Mouse (Mus musculus): ENCODE measurements around the gene Klhl20. TPM values are rescaled to one million over a fixed set of nuclear protein-coding genes. Genes with fewer than 3 reads are reported as not detected.
"Not testable (repeated sequence)": the region's sequence is repeated elsewhere in the genome, so short reads cannot be mapped to it uniquely, and the experiment has no call there.

Gene Klhl20
- polyA plus RNA-seq, 1 experiment from 2014 or later = 18.6 TPM

- H3K9ac ChIP-seq (ENCODE audit: low read length); H3K9me3 ChIP-seq (ENCODE audit: control insufficient read depth, low read length); ATAC-seq (replicated peaks; ENCODE audit: low FRiP score); H3K4me2 ChIP-seq (ENCODE audit: low read depth, low read length, severe bottlenecking); H3K27ac ChIP-seq (ENCODE audit: low read depth, low read length); H3K4me3 ChIP-seq (ENCODE audit: low read depth, low read length); DNase-seq (ENCODE audit: low spot score); H3K27me3 ChIP-seq (ENCODE audit: control insufficient read depth, insufficient read depth, low read length); H3K4me1 ChIP-seq (replicated peaks; ENCODE audit: control insufficient read depth, insufficient read depth, low read length); H3K36me3 ChIP-seq (ENCODE audit: control insufficient read depth, insufficient read depth, low read length): not testable (repeated sequence)
- WGBS = 84% methylated on average over 8 of the region's 8 CpGs
Measured at GRCm38 (mm10) chr1:161145611-161146010, 14.3 kb upstream of the Klhl20 start.

GRCm38 (mm10) chr1:161143216-161143615 lies 11.9 kb upstream of the Klhl20 start:
- WGBS = 91% methylated on average over 7 of the region's 7 CpGs
- no peaks in the 10 kb centered on the region for H3K9me3 ChIP-seq (ENCODE audit: control insufficient read depth, low read length)
- peak overlapping the region; percentile 43; the same call in 1 of the 2 replicates for H3K4me3 ChIP-seq (ENCODE audit: low read depth, low read length)
- H3K27me3 ChIP-seq (ENCODE audit: control insufficient read depth, insufficient read depth, low read length) = no peaks in the 10 kb centered on the region
- no peak for ATAC-seq (replicated peaks; ENCODE audit: low FRiP score)
- DNase-seq (ENCODE audit: low spot score) = no peak
- H3K4me1 ChIP-seq (replicated peaks; ENCODE audit: control insufficient read depth, insufficient read depth, low read length) = peaks cover 3% of the 10 kb centered on the region; the same call in 1 of the 2 replicates
- H3K27ac ChIP-seq (ENCODE audit: low read depth, low read length) = no peak overlapping the region
- no peaks in the 10 kb centered on the region for H3K36me3 ChIP-seq (ENCODE audit: control insufficient read depth, insufficient read depth, low read length)
- peak overlapping the region; percentile 75 for H3K4me2 ChIP-seq (ENCODE audit: low read depth, low read length, severe bottlenecking)
- no peak overlapping the region for H3K9ac ChIP-seq (ENCODE audit: low read length)

DNA sequence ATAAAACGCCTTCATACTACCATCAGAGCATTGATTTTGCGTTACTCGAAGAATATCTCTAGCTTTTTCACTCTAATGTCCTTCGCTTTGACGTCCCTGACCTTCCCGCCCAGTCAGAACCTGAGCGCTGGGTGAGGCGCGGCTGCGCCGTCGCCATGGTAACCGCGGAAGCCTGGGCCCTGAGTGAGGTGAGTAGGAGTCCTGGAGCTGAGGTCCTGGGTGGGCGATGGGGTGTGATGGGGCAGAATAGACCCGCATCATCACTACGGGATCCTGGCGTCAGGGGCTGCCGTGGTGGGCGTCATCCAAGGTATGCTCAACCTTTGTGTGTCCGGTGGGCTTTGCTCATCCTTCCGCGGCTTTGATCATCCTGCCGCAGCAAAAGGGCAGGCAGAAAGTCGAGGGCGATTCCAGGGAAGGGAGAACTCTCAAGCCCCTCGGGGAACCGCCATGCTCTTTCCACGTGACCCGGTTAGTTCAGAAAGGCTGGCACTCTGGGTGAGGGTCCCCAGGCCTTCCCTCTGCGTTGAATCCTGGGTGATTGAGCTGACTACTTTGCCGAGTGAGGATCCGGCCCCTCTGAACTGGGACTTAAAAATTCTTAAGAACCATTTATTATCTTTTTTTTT lies 11.3 kb upstream of the Klhl20 start, which contains the start of gene Ankrd45:
Ankrd45 (plus strand) TSS at position 161 of the 629 bp plus-strand sequence.
- DNase-seq (ENCODE audit: low spot score) = peak; percentile 82
- no peaks in the 10 kb centered on the region for H3K9me3 ChIP-seq (ENCODE audit: control insufficient read depth, low read length)
- peak within 1 kb of the TSS; percentile 75 for H3K4me2 ChIP-seq (ENCODE audit: low read depth, low read length, severe bottlenecking)
- H3K4me3 ChIP-seq (ENCODE audit: low read depth, low read length) = peak within 1 kb of the TSS; percentile 43
- peaks cover 3% of the 10 kb centered on the region; the same call in 1 of the 2 replicates for H3K4me1 ChIP-seq (replicated peaks; ENCODE audit: control insufficient read depth, insufficient read depth, low read length)
- WGBS = 5% methylated on average over 33 of the region's 33 CpGs
- no peaks in the 10 kb centered on the region for H3K36me3 ChIP-seq (ENCODE audit: control insufficient read depth, insufficient read depth, low read length)
- H3K9ac ChIP-seq (ENCODE audit: low read length) = peak within 1 kb of the TSS; percentile 60
- peak; percentile 95 for ATAC-seq (replicated peaks; ENCODE audit: low FRiP score)
- no peak within 1 kb of the TSS for H3K27ac ChIP-seq (ENCODE audit: low read depth, low read length)
- no peaks in the 10 kb centered on the region for H3K27me3 ChIP-seq (ENCODE audit: control insufficient read depth, insufficient read depth, low read length)

DNA sequence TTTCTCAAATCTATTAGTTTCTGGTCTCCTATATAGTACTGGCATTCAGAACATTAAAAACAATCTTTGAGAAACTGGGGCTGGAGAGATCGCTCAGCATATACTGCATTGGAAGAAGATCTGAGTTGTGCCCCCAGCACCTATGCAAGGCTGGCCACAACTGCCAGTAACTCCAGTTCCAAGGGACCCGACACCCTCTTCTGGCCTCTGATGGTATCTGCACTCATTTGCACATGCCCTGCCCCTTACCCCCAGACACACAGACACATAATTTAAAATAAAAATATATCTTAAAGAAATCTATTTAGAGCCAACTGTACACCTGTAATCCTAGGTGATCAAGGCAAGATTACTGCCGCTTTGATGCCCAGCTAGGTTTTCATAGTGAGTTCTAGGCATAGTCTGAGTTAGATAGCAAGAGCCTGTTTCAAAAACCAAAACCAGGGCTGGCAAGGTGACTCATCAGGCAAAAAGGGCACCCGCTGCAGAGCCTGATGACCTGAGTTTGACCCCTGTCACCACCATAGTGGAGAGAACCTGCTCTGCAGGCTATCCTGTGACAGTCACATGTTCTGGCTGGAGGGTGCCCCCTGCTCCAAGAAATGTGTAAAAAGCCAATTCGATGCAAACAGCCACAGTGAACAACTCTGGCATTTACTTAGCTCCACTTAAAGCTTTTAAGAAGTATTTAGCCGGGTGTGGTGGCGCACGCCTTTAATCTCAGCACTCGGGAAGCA lies 8.9 kb upstream of the Klhl20 start:
- Histone ChIP-seq H3K4me3 (ENCODE audit: low read depth, low read length) (no peak overlapping the region), H3K4me1 (replicated peaks; ENCODE audit: control insufficient read depth, insufficient read depth, low read length) (peaks cover 3% of the 10 kb centered on the region; the same call in 1 of the 2 replicates), H3K27me3 (ENCODE audit: control insufficient read depth, insufficient read depth, low read length) (no peaks in the 10 kb centered on the region), H3K27ac (ENCODE audit: low read depth, low read length) (no peak overlapping the region), H3K36me3 (ENCODE audit: control insufficient read depth, insufficient read depth, low read length) (no peaks in the 10 kb centered on the region), H3K4me2 (ENCODE audit: low read depth, low read length, severe bottlenecking) (no peak overlapping the region), H3K9me3 (ENCODE audit: control insufficient read depth, low read length) (no peaks in the 10 kb centered on the region), H3K9ac (ENCODE audit: low read length) (no peak overlapping the region)
- DNase-seq (ENCODE audit: low spot score) (no peak), ATAC-seq (replicated peaks; ENCODE audit: low FRiP score) (no peak)
- WGBS = 85% methylated on average over 9 of the region's 9 CpGs

- H3K9me3 ChIP-seq (ENCODE audit: control insufficient read depth, low read length) = no peaks in the 10 kb centered on the region
- H3K9ac ChIP-seq (ENCODE audit: low read length) = no peak overlapping the region
- H3K36me3 ChIP-seq (ENCODE audit: control insufficient read depth, insufficient read depth, low read length) = no peaks in the 10 kb centered on the region
- peaks cover 3% of the 10 kb centered on the region; the same call in 1 of the 2 replicates for H3K4me1 ChIP-seq (replicated peaks; ENCODE audit: control insufficient read depth, insufficient read depth, low read length)
- no peak for ATAC-seq (replicated peaks; ENCODE audit: low FRiP score)
- no peak overlapping the region for H3K4me2 ChIP-seq (ENCODE audit: low read depth, low read length, severe bottlenecking)
- H3K27me3 ChIP-seq (ENCODE audit: control insufficient read depth, insufficient read depth, low read length) = no peaks in the 10 kb centered on the region
- DNase-seq (ENCODE audit: low spot score) = no peak
- no peak overlapping the region for H3K4me3 ChIP-seq (ENCODE audit: low read depth, low read length)
- WGBS = 82% methylated on average over 2 of the region's 2 CpGs
- no peak overlapping the region for H3K27ac ChIP-seq (ENCODE audit: low read depth, low read length)
Measured at GRCm38 (mm10) chr1:161139496-161139895, 8.2 kb upstream of the Klhl20 start.

- Histone ChIP-seq H3K36me3 (ENCODE audit: control insufficient read depth, insufficient read depth, low read length) (no peaks in the 10 kb centered on the region), H3K4me3 (ENCODE audit: low read depth, low read length) (no peak overlapping the region), H3K9ac (ENCODE audit: low read length) (no peak overlapping the region), H3K27me3 (ENCODE audit: control insufficient read depth, insufficient read depth, low read length) (no peaks in the 10 kb centered on the region), H3K4me2 (ENCODE audit: low read depth, low read length, severe bottlenecking) (no peak overlapping the region), H3K9me3 (ENCODE audit: control insufficient read depth, low read length) (no peaks in the 10 kb centered on the region), H3K27ac (ENCODE audit: low read depth, low read length) (no peak overlapping the region), H3K4me1 (replicated peaks; ENCODE audit: control insufficient read depth, insufficient read depth, low read length) (0 out of 2 replicates have a peak, but pooled peaks cover 2% of the 10 kb centered on the region)
- 72% methylated on average over 1 of the region's 1 CpGs for whole genome bisulfite sequencing
- ATAC-seq (replicated peaks; ENCODE audit: low FRiP score) = no peak
- no peak for DNase-seq (ENCODE audit: low spot score)
Measured at GRCm38 (mm10) chr1:161126461-161126860, 4.8 kb downstream of the Klhl20 start.

DNA sequence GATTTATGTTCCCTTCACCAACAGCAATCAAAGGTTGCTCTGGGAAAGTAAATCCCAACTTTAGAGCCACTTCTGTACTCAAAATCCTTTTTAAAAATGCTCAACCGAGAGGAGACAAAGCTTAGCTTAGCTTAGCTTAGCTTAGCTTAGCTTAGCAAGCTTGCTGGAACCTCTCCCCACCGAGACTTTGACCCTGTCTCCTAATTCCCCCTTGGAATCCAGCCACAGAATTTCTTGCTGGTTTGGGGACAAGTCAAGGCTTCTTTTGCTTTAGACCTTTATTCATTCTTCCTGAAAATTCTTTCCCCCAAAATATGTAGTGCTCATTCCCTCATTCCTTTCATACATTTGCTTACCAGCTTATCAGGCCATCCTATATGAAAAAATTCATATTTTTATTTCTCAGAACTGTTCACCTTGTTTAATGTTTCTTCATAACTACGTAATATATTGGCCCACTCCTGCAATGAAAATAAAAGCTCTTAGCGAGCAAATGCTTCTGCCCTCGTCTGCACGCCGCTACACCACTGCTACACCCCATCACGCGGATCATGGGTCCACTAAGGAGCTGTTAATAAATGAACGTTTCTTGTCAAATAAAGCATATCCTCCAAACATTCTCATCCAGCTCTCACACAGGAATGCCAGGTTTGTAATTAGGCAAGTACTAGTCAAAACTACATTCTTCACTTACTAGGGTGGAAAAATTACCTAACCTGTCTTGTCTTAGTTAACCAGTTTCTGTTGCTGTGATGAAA lies 8.5 kb downstream of the Klhl20 start:
- WGBS = 89% methylated on average over 10 of the region's 10 CpGs
- no peak overlapping the region for H3K9ac ChIP-seq (ENCODE audit: low read length)
- no peak overlapping the region for H3K4me3 ChIP-seq (ENCODE audit: low read depth, low read length)
- ATAC-seq (replicated peaks; ENCODE audit: low FRiP score) (no peak), DNase-seq (ENCODE audit: low spot score) (no peak)
- H3K36me3 ChIP-seq (ENCODE audit: control insufficient read depth, insufficient read depth, low read length) = no peaks in the 10 kb centered on the region
- no peak overlapping the region for H3K27ac ChIP-seq (ENCODE audit: low read depth, low read length)
- no peaks in the 10 kb centered on the region for H3K4me1 ChIP-seq (replicated peaks; ENCODE audit: control insufficient read depth, insufficient read depth, low read length)
- no peaks in the 10 kb centered on the region for H3K9me3 ChIP-seq (ENCODE audit: control insufficient read depth, low read length)
- H3K4me2 ChIP-seq (ENCODE audit: low read depth, low read length, severe bottlenecking) = no peak overlapping the region
- no peaks in the 10 kb centered on the region for H3K27me3 ChIP-seq (ENCODE audit: control insufficient read depth, insufficient read depth, low read length)

DNA sequence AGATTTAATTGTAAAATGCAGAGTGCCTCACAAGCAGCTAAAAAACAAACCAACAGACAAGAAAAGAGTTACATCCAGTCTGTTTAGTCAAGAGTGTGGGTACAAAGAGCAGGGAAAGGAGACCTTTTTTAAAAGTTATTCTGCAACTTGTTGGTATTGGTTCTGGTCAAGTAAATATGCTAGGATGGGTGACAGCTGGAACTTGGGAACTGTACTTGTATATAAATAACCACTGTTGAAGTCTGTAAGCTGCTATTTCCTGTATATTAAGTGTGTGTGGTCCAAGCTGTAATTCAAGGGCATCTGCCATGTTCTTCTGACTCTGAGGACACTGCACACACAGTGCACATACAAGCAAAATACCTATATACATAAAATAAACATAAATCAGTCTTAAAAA lies 16.7 kb downstream of the Klhl20 start:
- no peak for DNase-seq (ENCODE audit: low spot score)
- no peaks in the 10 kb centered on the region for H3K4me1 ChIP-seq (replicated peaks; ENCODE audit: control insufficient read depth, insufficient read depth, low read length)
- H3K36me3 ChIP-seq (ENCODE audit: control insufficient read depth, insufficient read depth, low read length) = no peaks in the 10 kb centered on the region

More for the DNA sequence above, 16.7 kb downstream of the Klhl20 start:
- Histone ChIP-seq H3K4me2 (ENCODE audit: low read depth, low read length, severe bottlenecking) (no peak overlapping the region), H3K27me3 (ENCODE audit: control insufficient read depth, insufficient read depth, low read length) (no peaks in the 10 kb centered on the region), H3K4me3 (ENCODE audit: low read depth, low read length) (no peak overlapping the region), H3K9me3 (ENCODE audit: control insufficient read depth, low read length) (no peaks in the 10 kb centered on the region), H3K9ac (ENCODE audit: low read length) (no peak overlapping the region), H3K27ac (ENCODE audit: low read depth, low read length) (no peak overlapping the region)
- no peak for ATAC-seq (replicated peaks; ENCODE audit: low FRiP score)
